Mouse (Mus musculus): ENCODE data around the gene 1600002K03Rik.

1600002K03Rik gene

GRCm38 (mm10) chr10:80141243-80141642 is 31.5 kb upstream of the 1600002K03Rik start:
- peak; percentile 100 for DNase-seq (ENCODE audit: low spot score)

- peak; percentile 92 for DNase-seq (ENCODE audit: low spot score)
These were observed 30.8 kb upstream of the 1600002K03Rik start for GRCm38 (mm10) chr10:80141786-80142529.

DNA sequence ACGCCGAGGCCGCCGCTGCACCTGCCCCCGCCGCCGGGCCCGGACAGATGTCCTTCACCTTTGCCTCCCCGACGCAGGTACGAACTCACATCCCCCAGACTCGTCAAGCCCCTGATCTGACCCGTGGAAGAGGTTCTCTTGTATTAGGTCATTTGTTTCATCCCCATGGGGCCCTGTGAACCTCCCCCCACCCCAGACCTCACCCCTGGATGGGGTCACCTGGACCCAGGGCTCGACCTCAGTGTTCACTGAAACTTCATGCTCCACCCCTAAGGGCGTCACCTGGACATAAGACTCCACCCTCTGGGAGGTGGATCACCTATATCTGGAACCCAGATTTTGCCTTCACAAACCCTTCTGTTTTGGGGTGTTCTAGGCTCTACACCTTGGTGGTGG is 30.2 kb upstream of the 1600002K03Rik start:
- no peak for DNase-seq (ENCODE audit: low spot score)

DNA sequence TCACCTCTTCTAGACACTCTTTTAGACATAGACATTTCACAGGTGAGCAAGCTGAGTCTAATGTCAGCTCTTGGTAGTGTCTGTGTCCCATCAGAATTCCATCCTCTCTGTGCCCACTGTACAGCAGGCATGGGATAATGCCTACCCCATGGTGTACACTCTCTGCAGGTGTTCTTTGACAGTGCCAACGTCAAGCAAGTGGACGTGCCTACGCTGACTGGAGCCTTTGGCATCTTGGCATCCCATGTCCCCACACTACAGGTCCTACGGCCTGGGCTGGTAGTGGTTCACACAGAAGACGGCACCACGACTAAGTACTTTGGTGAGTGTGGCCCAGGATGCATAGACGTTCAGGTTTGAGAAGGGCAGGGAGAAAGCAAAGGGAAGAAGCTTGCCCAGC is 29.1 kb upstream of the 1600002K03Rik start:
- peak; percentile 1 for DNase-seq (ENCODE audit: low spot score)

DNA sequence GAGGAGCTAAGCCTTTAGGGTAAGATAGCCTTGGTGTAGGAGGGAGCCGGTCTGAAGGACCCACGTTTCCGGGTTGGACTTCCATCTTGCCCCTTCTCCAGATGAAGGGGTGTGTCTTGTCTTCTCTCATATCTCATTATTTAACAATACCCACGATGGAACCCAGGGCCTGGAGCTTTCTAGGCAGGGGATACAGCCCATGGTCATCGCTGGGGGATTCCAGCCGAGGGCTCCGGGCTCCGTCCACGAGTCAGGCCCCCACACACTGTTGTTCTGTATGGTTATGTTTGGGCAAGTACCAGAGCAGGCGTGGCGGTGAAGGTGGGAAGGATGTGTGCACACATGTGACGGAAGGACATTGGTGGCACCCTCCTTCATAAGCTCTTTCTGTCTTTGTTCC is 28.6 kb upstream of the 1600002K03Rik start:
- DNase-seq (ENCODE audit: low spot score), result no peak

DNA sequence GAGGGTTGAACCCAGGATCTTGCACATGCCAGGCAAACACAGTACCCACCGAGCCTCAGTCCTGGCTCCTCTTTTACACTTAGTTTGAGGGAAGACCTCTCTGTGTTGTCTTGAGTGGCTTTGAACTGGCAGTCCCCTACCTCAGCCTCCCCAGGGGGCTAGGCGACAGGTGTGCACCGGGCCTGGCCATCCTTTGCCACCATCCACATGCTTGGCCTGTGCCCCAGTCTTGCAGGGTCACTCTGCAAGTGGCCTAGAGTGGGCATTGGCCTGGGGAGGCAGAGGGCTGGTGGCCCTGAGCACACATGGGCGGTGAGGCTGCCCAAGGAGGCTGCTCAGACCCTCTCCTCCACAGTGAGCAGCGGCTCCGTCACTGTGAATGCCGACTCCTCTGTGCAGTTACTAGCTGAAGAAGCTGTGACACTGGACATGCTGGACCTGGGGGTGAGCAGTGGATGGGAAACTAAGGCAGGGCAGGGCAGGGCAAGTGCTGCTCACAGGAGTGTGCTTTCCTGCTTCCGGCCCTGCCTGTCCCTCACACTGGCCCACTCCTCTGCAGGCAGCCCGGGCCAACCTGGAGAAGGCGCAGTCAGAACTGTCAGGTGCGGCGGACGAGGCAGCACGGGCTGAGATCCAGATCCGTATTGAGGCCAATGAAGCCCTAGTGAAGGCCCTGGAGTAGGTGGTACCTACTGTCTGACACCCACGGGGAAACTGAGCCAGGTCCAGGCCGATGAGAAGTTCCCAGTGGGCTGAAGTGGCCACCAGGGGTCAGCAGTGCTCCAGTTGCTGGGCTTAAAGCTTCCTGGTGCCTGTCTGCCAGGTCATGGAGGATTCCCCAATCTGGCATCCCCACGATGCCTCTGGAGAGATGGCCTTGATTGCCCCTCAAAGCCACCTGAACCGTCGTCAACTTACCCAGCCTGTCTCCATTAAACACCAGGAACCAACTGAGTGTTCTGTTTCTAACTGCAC is 27.6 kb upstream of the 1600002K03Rik start:
- peak; percentile 65 for DNase-seq (ENCODE audit: low spot score)

DNA sequence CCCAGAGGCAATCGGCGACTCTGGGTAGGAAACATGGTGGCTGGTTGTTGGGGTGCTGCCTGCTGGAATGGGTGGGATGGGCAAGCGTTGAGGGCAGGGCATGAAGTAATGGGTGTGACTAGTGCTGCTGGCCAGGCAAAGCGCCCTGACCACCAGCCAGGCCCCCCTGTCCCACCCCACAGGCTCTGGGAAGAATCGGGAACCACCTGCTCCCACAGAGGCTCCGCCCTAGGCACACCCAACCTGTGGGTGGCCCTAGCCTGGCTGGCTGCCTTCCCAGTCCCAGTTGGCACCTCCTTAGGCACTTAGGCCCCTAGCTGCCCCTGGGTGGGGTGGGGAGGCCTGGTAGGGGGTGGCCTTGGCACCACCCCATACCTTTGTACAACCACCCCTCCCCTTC is 26.8 kb upstream of the 1600002K03Rik start:
- DNase-seq (ENCODE audit: low spot score), result no peak

DNA sequence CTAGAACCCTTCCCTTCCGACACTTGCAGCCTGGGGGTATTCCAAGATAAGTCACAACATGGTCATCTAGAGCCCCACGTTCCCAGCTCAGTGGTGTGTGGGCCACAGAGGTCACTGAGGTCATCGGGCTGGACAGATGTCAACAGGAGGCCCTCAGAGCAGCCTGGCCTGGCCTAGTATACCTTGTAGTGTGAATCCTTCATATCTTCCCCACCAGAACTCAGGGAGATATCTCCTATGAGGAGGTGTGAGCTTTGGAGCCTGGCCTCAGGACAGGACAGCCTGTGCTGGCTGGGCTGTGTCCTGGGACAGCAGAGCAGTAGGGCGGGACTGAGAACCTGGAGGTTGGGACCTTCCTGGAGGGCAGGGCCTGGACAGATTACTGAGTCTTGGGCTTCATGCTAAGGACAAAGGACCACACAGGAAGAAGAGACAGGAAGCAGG is 26.2 kb upstream of the 1600002K03Rik start:
- no peak for DNase-seq (ENCODE audit: low spot score)

GRCm38 (mm10) chr10:80147146-80147718 is 25.5 kb upstream of the 1600002K03Rik start:
- no peak for DNase-seq (ENCODE audit: low spot score)

GRCm38 (mm10) chr10:80147719-80148601 is 24.8 kb upstream of the 1600002K03Rik start, which contains the start of gene Midn:
TSS of gene Midn (plus strand) at chr10:80148272.
- peak; percentile 59 for DNase-seq (ENCODE audit: low spot score)

DNA sequence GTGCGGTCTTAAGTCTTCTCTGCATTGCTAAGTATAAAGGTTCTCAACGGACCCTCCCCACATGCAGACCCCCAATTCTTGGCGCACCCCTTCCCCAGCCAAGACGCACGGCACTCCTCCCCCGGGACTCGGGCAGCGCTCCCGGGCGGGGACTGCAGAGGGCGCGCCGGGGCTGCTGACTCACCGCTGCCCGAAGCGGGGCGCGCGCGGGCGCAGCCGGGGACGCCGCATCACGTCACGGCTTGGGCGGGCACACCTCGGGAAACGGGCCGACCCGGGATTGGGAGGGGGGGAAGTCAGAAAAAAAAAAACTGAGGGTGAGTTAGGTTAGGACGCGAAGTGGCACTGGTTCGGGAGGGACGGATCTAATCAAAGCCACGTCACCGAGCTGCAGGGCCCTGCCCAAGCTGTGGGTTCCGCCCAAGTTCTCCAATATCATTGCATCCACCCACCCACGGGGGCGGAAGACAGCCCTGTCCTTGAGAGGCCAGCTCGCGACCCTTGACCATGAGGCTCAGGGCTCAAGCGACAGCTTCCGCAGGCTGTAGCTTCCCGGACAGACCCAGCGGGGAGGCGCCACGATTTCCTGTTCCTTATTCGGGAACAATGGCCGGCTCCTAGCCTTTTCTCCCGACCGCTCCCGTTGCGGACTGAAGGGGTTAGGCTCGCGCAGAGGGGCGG is 24.0 kb upstream of the 1600002K03Rik start:
- DNase-seq (ENCODE audit: low spot score), result peak; percentile 92

DNA sequence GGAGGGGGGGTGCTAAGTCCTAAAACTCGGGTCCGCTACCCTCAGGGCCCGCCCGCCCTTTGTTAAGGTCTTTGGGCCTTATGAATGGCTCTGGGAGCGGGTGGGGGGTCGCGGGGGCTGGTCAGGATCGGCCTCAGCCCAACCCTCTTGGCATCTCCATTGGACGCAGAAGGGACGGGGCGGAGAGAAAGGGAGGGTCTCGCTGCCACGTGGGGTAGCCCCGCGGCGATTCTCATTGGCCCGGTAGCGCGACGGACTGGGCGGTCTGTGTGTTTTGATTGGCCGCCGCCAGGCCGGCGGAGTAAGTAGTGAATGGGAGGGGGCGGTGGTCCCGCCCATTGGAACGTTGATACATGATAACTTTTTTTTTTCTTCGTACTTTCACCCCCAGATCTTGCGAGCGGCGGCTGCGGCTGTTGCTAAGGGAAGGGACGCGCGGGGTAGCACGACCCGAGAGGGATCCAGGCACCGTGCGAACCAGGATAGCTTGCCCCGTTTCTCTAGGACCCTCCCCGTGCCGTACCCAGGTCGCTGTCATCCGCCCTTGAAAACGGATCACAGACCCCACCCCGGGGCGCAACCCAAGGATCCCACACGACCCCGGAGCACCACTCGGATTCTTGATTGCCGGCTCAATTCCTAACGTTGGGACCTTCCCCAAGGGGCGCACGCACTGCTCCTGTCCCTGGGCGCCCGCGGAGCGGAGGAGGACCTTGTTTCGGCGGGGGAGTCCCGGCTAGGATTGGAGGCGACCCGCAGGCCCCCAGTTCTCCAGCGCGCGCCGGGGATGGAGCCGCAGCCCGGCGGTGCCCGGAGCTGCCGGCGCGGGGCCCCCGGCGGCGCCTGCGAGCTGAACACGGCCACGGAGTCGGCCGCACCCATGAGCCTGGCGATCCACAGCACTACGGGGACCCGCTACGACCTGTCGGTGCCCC is 23.2 kb upstream of the 1600002K03Rik start:
- DNase-seq (ENCODE audit: low spot score), result peak; percentile 98

GRCm38 (mm10) chr10:80150226-80151210 is 22.2 kb upstream of the 1600002K03Rik start:
- peak; percentile 67 for DNase-seq (ENCODE audit: low spot score)

DNA sequence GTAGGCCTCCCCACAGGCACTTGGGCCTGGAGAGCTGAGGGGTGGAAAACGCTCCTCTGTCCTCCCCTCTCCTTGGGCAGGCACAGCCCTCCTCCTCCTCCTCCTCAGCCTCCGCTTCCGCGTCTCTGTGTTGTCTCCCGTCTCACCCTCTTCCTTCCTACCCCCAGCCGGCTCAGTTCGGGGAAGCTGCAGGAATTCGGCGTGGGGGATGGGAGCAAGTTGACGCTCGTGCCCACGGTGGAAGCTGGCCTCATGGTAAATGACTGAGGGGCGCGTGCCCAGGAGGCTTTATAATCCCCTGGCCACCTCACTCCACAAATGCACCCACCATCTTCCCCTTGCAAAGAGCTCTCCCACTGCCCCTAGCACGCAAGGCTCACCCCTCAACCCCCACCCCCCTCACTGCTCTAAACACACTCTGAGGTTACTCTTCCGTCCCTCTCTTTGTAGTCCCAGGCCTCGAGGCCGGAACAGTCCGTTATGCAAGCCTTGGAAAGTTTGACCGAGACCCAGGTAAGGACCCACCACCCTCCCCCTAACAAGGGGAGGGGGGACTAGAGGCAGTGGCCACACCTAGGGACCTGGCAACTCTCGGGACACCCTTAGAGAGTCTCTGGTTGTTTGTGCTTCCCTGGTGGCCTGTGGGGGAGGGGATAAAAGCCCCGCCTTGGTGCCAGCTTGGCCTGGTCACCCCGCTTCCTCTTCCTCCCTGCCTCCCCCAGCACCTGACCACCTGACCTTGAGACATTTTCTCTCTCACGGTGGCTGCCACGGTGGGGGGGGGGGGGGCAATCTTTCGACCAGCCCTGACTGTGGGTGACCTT is 21.3 kb upstream of the 1600002K03Rik start:
- DNase-seq (ENCODE audit: low spot score), result peak; percentile 33

DNA sequence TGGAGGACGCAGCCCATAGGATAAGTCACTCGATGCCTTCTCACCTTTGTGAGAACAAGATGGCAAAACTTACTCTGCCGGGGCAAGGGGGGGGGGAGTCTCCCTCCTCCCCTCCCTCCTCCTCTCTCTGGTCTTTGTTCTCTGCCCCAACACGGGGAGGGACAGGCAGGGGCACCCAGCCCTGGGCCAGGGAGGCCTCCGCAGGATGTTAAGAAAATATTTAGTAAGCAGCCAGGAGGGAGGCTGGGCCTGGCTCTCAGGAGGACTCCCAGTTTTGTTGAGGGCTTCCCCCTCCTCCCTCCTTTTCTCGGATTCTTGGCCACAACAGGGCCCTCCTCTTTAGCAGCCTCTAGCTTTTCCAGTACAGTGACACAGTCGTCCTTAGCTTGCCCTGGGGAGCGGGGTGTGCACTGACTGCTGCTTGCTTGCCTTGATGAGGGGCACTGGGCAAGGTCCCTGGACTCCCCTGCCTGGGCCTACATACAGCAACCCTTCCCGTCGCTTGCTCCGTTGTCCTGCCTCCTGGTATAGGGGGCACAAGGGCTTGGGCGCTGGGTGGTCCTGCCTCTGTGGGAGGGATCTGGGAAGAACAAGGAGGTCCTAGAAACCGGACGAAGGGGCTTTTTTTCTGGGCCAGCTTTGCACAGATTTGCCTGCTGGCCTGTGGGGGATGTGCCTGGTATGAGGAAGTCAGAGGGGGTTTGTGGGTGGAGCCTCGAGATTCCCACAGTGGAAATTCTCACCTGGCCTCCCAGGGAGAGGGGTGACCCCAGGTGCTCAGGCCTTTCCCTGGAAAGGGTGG is 20.5 kb upstream of the 1600002K03Rik start:
- DNase-seq (ENCODE audit: low spot score), result peak; percentile 39

DNA sequence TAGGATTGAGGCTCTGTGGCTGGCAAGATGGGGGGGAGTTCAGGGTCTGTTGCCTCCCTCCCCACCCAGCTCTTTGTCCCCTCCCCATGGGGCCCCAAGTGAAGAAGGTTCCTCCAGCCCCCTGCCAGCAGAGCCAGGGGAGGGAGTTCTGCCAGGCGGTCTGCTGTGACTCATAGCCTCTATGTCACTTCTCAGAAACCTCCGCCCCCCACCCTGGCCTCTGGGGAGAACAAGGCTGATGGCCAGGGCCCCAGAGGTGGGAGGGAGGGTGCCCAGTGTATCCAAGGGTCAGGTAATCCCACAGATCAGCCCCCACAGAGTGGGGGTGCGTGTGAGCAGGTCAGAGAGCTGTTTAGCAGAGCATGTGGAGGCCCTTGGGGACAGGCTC is 19.9 kb upstream of the 1600002K03Rik start:
- no peak for DNase-seq (ENCODE audit: low spot score)

DNA sequence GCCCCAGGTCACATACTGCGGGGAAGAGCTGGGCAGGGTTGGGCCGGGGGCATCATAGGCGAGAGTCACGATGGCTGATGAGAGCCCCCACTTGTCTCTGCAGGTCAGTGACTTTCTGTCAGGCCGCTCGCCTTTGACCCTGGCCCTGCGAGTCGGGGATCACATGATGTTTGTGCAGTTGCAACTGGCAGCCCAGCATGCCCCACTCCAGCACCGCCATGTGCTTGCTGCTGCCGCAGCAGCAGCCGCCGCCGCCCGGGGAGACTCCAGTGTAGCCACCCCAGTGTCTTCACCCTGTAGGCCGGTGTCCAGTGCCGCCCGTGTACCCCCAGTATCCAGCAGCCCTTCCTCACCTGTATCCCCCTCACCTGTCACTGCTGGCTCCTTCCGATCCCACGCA is 19.0 kb upstream of the 1600002K03Rik start:
- DNase-seq (ENCODE audit: low spot score), result no peak

All from T-cell, adult 2 months (primary cell).